Mouse (Mus musculus) intestine, embryonic 14.5 days (tissue): ENCODE data around the gene Sept6. TPM values are rescaled to one million over a fixed set of nuclear protein-coding genes. Genes with fewer than 3 reads are reported as not detected.

Experiments
- ATAC-seq: fragments of 200-750 bp; cut with Nextera tagmentation; replicated peaks from 2 replicates; pipeline ENCODE4 v1.8.0; 2017; ENCODE audit warnings: low read depth, moderate number of reproducible peaks, moderate TSS enrichment, moderate library complexity; ENCODE audit not compliant: low FRiP score, low TSS enrichment
- DNase-seq: peaks from one replicate; pipeline ENCODE4 v3.0.0-alpha.2; 2018; ENCODE audit warnings: low spot score
- H3K27ac ChIP-seq: fragments of 300-500 bp; sonication (generic); 2 replicates; pipeline ENCODE4 v1.5.1; 2014; ENCODE audit warnings: low read depth, mild to moderate bottlenecking, control low read depth
- H3K27me3 ChIP-seq: fragments of 300-500 bp; sonication (generic); replicated peaks from 2 replicates; pipeline ENCODE4 v1.6.1; 2014; ENCODE audit warnings: low read length, control low read depth; ENCODE audit not compliant: control insufficient read depth, insufficient read depth
- H3K36me3 ChIP-seq: fragments of 300-500 bp; sonication (generic); 2 replicates; pipeline ENCODE4 v1.6.1; 2014; ENCODE audit warnings: low read length, control low read depth; ENCODE audit not compliant: control insufficient read depth, insufficient read depth
- H3K4me1 ChIP-seq: fragments of 300-500 bp; sonication (generic); replicated peaks from 2 replicates; pipeline ENCODE4 v1.6.1; 2014; ENCODE audit warnings: low read length, control low read depth, mixed read lengths; ENCODE audit not compliant: control insufficient read depth, insufficient read depth
- H3K4me2 ChIP-seq: fragments of 300-500 bp; sonication (generic); 2 replicates; pipeline ENCODE4 v1.6.1; 2014; ENCODE audit warnings: low read length
- H3K4me3 ChIP-seq: fragments of 300-500 bp; sonication (generic); 2 replicates; pipeline ENCODE4 v1.5.1; 2014; ENCODE audit warnings: low read depth, low read length, control low read depth, mixed read lengths
- H3K9ac ChIP-seq: fragments of 300-500 bp; sonication (generic); 2 replicates; pipeline ENCODE4 v1.6.1; 2014; ENCODE audit warnings: mild to moderate bottlenecking, low read length
- H3K9me3 ChIP-seq: fragments of 300-500 bp; sonication (generic); 2 replicates; pipeline ENCODE4 v1.6.1; 2016; ENCODE audit warnings: low read length, control low read depth; ENCODE audit not compliant: control insufficient read depth
- WGBS: fragments of 180-500 bp; shearing (Covaris S2); extraction: QIAGEN DNeasy Blood & Tissue Kit; methylation state at CpG from one replicate; pipeline ENCODE4 v1.1.7; 2014; 5-methylcytosine and 5-hydroxymethylcytosine counted together
- polyA plus RNA-seq: library from polyadenylated mRNA; unstranded; fragments of >200 nt; fragmentation: Nextera tagmentation; extraction: Ambion mirVana; gene quantifications from 2 replicates; pipeline ENCODE4 v1.2.1, GENCODE M21; 2014

Sept6 gene
- polyA plus RNA-seq, 1 experiment from 2014 or later = 19.9 TPM

DNA sequence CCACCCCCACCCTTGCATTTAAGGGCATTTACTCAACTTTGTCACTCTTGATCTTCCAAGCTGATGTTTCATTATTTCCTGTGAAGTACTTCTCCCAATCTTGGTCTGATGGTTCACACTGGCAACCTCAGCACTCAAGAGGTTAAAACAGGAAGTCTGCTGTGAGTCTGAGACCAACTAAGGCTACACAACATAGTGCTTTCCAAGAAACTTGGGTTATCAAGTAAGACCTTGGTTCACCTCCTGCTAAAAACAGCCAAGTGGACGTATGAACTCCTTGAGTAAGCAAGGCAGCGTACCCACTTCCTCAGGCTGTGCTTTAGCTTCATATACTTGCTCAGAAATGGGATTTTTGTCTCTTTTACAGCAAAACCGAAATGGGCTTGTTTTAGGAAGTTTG is 121.2 kb downstream of the Sept6 start:
- H3K27me3 ChIP-seq = no peaks in the 10 kb centered on the region
- H3K4me1 ChIP-seq = no peaks in the 10 kb centered on the region; the same call in 1 of the 2 replicates
- no peak for DNase-seq
- 77% methylated on average over 3 of the region's 3 CpGs for WGBS
- no peak overlapping the region for H3K9ac ChIP-seq
- no peaks in the 10 kb centered on the region for H3K36me3 ChIP-seq
- H3K27ac ChIP-seq = no peak overlapping the region
- H3K4me2 ChIP-seq = no peak overlapping the region
- no peak overlapping the region for H3K4me3 ChIP-seq
- no peaks in the 10 kb centered on the region for H3K9me3 ChIP-seq
- no peak for ATAC-seq

- Histone ChIP-seq H3K9ac (no peak overlapping the region), H3K9me3 (no peaks in the 10 kb centered on the region), H3K27me3 (no peaks in the 10 kb centered on the region), H3K27ac (no peak overlapping the region), H3K36me3 (no peaks in the 10 kb centered on the region), H3K4me2 (peak overlapping the region; percentile 43), H3K4me3 (peak overlapping the region; percentile 45), H3K4me1 (no peaks in the 10 kb centered on the region)
- DNase-seq (no peak), ATAC-seq (no peak)
- WGBS = 57% methylated on average over 8 of the region's 8 CpGs
Observed at GRCm38 (mm10) chrX:36864609-36865328, 126.8 kb downstream of the Sept6 start.

DNA sequence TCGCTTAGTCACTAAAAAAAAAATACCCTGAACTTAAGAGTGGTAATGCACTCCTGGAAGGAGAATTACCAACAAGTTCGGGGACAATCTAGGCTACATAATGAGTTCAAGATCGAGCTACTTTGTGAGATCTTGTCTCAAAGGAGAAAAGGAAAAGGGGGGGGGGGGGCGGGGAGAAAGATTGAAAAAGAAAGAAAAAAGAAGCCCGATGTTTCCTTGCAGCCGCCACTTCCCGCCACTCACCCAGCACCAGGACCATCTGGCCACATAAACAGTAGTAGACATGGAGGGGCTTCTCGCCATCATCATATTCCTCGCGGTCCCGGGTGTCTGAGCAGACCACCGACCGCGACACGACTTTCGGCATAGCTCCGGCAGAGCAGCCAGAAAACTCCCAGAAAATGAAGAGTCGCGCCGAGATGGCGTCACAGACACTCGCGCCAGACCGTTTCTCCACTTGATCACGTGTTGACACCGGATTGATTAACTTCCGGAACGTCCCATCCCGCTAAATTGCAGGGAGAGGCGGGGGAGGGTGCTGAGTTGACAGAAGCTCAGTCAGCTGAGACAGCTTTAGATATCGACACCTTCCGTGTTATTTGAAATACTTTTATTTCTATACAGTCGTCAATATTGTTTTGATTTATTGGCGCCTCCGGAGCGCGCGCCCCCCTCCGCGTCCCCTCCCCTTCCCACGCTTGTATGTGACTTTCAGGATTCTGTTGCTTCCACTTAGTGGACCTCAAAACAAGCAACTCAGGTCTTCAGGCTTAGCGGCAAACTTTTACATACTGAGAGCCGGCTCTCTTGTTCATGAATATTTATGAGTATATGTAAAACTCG is 127.6 kb downstream of the Sept6 start:
- Histone ChIP-seq H3K27ac (no peak overlapping the region; the same call in 1 of the 2 replicates), H3K36me3 (no peaks in the 10 kb centered on the region), H3K9ac (peak overlapping the region; percentile 45), H3K4me1 (no peaks in the 10 kb centered on the region), H3K4me3 (peak overlapping the region; percentile 45), H3K4me2 (peak overlapping the region; percentile 54), H3K27me3 (no peaks in the 10 kb centered on the region), H3K9me3 (no peaks in the 10 kb centered on the region)
- ATAC-seq (peak; percentile 87), DNase-seq (peak; percentile 85)
- WGBS = 15% methylated on average over 34 of the region's 44 CpGs

Other genes starting within 250 kb of the Sept6 start
- gene Slc25a43, start 248.1 kb downstream of the Sept6 start, polyA plus RNA-seq = 1.5 and 2.3 TPM in 2 replicates
- gene Slc25a5, start 196.1 kb downstream of the Sept6 start, polyA plus RNA-seq = 766 and 827 TPM in 2 replicates
- gene Ube2a, start 117.9 kb downstream of the Sept6 start, polyA plus RNA-seq = 114 and 117 TPM in 2 replicates
- gene C330007P06Rik, start 117.7 kb downstream of the Sept6 start, polyA plus RNA-seq = 30.7 and 32.5 TPM in 2 replicates
- 3.3 and 3.6 TPM in 2 replicates for gene Nkrf, start 88.9 kb downstream of the Sept6 start, polyA plus RNA-seq
- 0.11 TPM in 1 of 2 replicates, not detected in the other for gene Sowahd, start 57.1 kb upstream of the Sept6 start, polyA plus RNA-seq
- gene Rpl39, start 93.6 kb upstream of the Sept6 start, polyA plus RNA-seq = 637 and 732 TPM in 2 replicates
- 16.7 and 18.6 TPM in 2 replicates for gene Upf3b, start 118.5 kb upstream of the Sept6 start, polyA plus RNA-seq
- gene Nkap, start 135.0 kb upstream of the Sept6 start, polyA plus RNA-seq = 15.1 and 16.4 TPM in 2 replicates
- gene Akap14, start 177.0 kb upstream of the Sept6 start, polyA plus RNA-seq = not detected in 2 replicates
- 412 and 460 TPM in 2 replicates for gene Ndufa1, start 199.4 kb upstream of the Sept6 start, polyA plus RNA-seq
- 10.0 and 10.4 TPM in 2 replicates for gene Rnf113a1, start 199.5 kb upstream of the Sept6 start, polyA plus RNA-seq
- gene Gm9, start 219.2 kb upstream of the Sept6 start, polyA plus RNA-seq = not detected in 2 replicates
- not detected in 2 replicates for gene Rhox1, start 230.5 kb upstream of the Sept6 start, polyA plus RNA-seq